Mouse (Mus musculus) forebrain, embryonic 12.5 days (tissue): ENCODE results near the gene Olfr239. TPM values are rescaled to one million over a fixed set of nuclear protein-coding genes. Genes with fewer than 3 reads are reported as not detected.
"Not testable (repeated sequence)": the region's sequence is repeated elsewhere in the genome, so short reads cannot be mapped to it uniquely, and the experiment has no call there.

Source experiments
- ATAC-seq: fragments of 200-750 bp; cut with Nextera tagmentation; 2 replicates; pipeline ENCODE4 v1.8.0; 2017; ENCODE audit warnings: moderate TSS enrichment; ENCODE audit not compliant: low FRiP score
- H3K27ac ChIP-seq: fragments of 300-500 bp; sonication (generic); 2 replicates; pipeline ENCODE4 v1.5.1; 2016; ENCODE audit warnings: mild to moderate bottlenecking
- H3K27me3 ChIP-seq: fragments of 300-500 bp; sonication (generic); 2 replicates; pipeline ENCODE4 v1.6.1; 2016; ENCODE audit warnings: mild to moderate bottlenecking
- H3K36me3 ChIP-seq: fragments of 300-500 bp; sonication (generic); replicated peaks from 2 replicates; pipeline ENCODE4 v1.6.1; 2016; ENCODE audit warnings: mild to moderate bottlenecking
- H3K4me1 ChIP-seq: fragments of 300-500 bp; sonication (generic); 2 replicates; pipeline ENCODE4 v1.6.1; 2016
- H3K4me2 ChIP-seq: fragments of 300-500 bp; sonication (generic); 2 replicates; pipeline ENCODE4 v1.6.1; 2016; ENCODE audit warnings: mild to moderate bottlenecking, moderate library complexity
- H3K4me3 ChIP-seq: fragments of 300-500 bp; sonication (generic); replicated peaks from 2 replicates; pipeline ENCODE4 v1.5.1; 2016; ENCODE audit warnings: mild to moderate bottlenecking
- H3K9ac ChIP-seq: fragments of 300-500 bp; sonication (generic); 2 replicates; pipeline ENCODE4 v1.6.1; 2016; ENCODE audit warnings: mild to moderate bottlenecking
- H3K9me3 ChIP-seq: fragments of 300-500 bp; sonication (generic); 2 replicates; pipeline ENCODE4 v1.6.1; 2016
- WGBS: fragments of 180-500 bp; shearing (Covaris S2); methylation state at CpG from one replicate; pipeline ENCODE4 v1.1.7; 2016; 5-methylcytosine and 5-hydroxymethylcytosine counted together
- polyA plus RNA-seq: library from polyadenylated mRNA; unstranded; fragments of >200 nt; fragmentation: Nextera tagmentation; extraction: Ambion mirVana; gene quantifications from 2 replicates; pipeline ENCODE4 v1.2.1, GENCODE M21; 2016

The Olfr239 gene
- not detected in 2 replicates for polyA plus RNA-seq

- H3K36me3 ChIP-seq, H3K4me1 ChIP-seq, H3K9ac ChIP-seq, H3K27ac ChIP-seq, H3K4me3 ChIP-seq, H3K4me2 ChIP-seq, ATAC-seq, H3K9me3 ChIP-seq, H3K27me3 ChIP-seq: not testable (repeated sequence)
- no CpG with 5 or more reads among the region's 2 CpGs for WGBS
Measured at GRCm38 (mm10) chr17:33191002-33191401, at the start of gene Olfr239. Olfr239 (plus strand) TSS chr17:33191302.

DNA sequence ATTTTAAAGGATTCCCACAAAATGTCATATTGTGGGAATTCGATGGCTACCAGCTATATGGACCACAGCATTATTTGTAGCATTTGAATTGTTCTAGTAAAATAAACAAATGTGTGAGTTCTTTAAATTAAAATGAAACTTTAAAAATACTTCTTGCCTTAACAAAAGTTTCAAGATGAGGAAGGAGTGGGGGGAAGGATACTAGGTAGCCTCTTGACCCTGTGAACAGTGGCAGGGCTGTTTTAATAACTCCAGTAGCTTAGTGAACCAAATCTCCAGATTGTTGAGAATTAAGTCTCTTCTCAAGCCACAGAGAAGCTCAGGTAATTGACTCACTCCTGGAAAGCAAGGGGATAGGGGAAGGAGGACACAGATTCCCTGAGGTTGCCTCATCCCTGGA is 23.0 kb upstream of the Olfr239 start, which contains the start of gene Olfr55:
TSS of gene Olfr55 (plus strand) at position 301 of the 400 bp plus-strand sequence.
- not testable (repeated sequence) for H3K9me3 ChIP-seq, H3K4me2 ChIP-seq, H3K4me3 ChIP-seq, H3K4me1 ChIP-seq, ATAC-seq, H3K36me3 ChIP-seq, H3K27me3 ChIP-seq, H3K27ac ChIP-seq, H3K9ac ChIP-seq
- WGBS = 76% methylated on average over 1 of the region's 1 CpGs

DNA sequence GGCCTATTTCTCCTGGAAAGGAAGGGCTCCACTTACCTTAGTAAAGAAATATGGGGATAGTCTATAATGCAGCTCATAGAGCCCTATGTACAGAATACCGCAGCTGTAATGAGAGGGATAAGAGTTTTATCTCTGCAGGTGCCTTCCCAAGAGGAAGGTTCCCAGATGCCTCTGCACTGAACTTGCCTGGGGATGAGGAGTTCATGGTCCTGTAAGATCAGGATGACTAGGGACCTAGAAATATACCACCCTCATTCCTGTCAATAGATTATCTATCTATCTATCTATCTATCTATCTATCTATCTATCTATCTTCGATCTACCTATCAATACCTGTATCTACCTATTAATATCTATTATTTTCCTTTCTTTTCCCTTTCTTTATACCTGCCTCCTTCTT is 30.5 kb downstream of the Olfr239 start, which contains the start of gene Olfr1564:
TSS of gene Olfr1564 (minus strand) at position 101 of the 400 bp plus-strand sequence.
- H3K4me1 ChIP-seq = no peaks in the 10 kb centered on the region
- H3K4me3 ChIP-seq = no peak within 1 kb of the TSS
- no peak within 1 kb of the TSS for H3K27ac ChIP-seq
- no peak within 1 kb of the TSS for H3K9ac ChIP-seq
- H3K27me3 ChIP-seq = no peaks in the 10 kb centered on the region
- ATAC-seq = no peak
- 83% methylated on average over 2 of the region's 2 CpGs for WGBS
- H3K9me3 ChIP-seq = peaks cover 9% of the 10 kb centered on the region
- no peak within 1 kb of the TSS for H3K4me2 ChIP-seq
- H3K36me3 ChIP-seq = no peaks in the 10 kb centered on the region

DNA sequence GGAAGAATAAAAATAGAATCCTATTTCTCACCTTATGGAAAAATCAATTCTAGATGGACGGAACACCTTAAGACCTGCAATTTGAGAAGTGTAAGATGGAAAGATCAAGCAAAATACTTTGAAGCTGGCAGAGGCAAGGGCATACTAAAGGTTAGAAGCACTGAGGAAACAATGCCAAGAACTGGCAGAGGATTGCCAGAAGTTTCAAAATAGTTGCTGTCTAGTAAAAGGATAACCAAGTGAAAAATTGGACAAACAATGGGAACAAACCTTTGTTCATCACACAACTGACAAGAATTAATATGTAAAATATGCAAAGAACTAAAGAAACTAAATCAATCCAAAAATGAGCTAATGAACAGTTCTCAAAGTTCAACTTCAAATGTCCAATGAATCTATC is 45.5 kb downstream of the Olfr239 start:
- H3K27me3 ChIP-seq, H3K4me1 ChIP-seq, H3K9ac ChIP-seq, H3K4me2 ChIP-seq, ATAC-seq, H3K27ac ChIP-seq, H3K4me3 ChIP-seq: not testable (repeated sequence)
- WGBS = 93% methylated on average over 1 of the region's 1 CpGs
- peaks cover 15% of the 10 kb centered on the region for H3K36me3 ChIP-seq
- peaks cover 14% of the 10 kb centered on the region; the same call in 1 of the 2 replicates for H3K9me3 ChIP-seq

Other genes with a start within 250 kb of the Olfr239 start
- gene Cyp4f13, start 243.9 kb upstream of the Olfr239 start, polyA plus RNA-seq = 4.3 and 7.0 TPM in 2 replicates
- gene Zfp472, start 225.5 kb upstream of the Olfr239 start, polyA plus RNA-seq = 11.2 and 11.3 TPM in 2 replicates
- 16.6 and 18.2 TPM in 2 replicates for gene Zfp952, start 198.2 kb upstream of the Olfr239 start, polyA plus RNA-seq
- gene Zfp763, start 157.9 kb upstream of the Olfr239 start, polyA plus RNA-seq = 21.7 and 23.6 TPM in 2 replicates
- not detected in 2 replicates for gene 4921501E09Rik, start 123.2 kb upstream of the Olfr239 start, polyA plus RNA-seq
- gene Zfp563, start 102.0 kb upstream of the Olfr239 start, polyA plus RNA-seq = 12.2 and 12.5 TPM in 2 replicates
- gene Morc2b, start 51.6 kb upstream of the Olfr239 start, polyA plus RNA-seq = 0.10 TPM in 1 of 2 replicates, not detected in the other
- not detected in 2 replicates for gene Olfr55, start 22.9 kb upstream of the Olfr239 start, polyA plus RNA-seq
- gene Olfr1564, start 30.4 kb downstream of the Olfr239 start, polyA plus RNA-seq = not detected in 2 replicates
- gene Zfp955a, start 63.8 kb downstream of the Olfr239 start, polyA plus RNA-seq = 20.4 and 21.0 TPM in 2 replicates
- 0.03 and 0.05 TPM in 2 replicates for gene Olfr63, start 73.4 kb downstream of the Olfr239 start, polyA plus RNA-seq
- gene Zfp955b, start 98.2 kb downstream of the Olfr239 start, polyA plus RNA-seq = 13.6 and 13.7 TPM in 2 replicates
- gene Zfp81, start 167.6 kb downstream of the Olfr239 start, polyA plus RNA-seq = 16.0 and 18.0 TPM in 2 replicates
- 20.7 and 25.7 TPM in 2 replicates for gene Zfp101, start 203.3 kb downstream of the Olfr239 start, polyA plus RNA-seq
- not detected in 2 replicates for gene Actl9, start 241.6 kb downstream of the Olfr239 start, polyA plus RNA-seq